Mouse (Mus musculus): Measurements from ENCODE around the gene Cnksr1.
"Not testable (repeated sequence)": the region's sequence is repeated elsewhere in the genome, so short reads cannot be mapped to it uniquely, and the experiment has no call there.

Gene Cnksr1

GRCm38 (mm10) chr4:134238279-134238651 is at the start of gene Cnksr1:
Cnksr1 (minus strand) TSS chr4:134238399.
- Histone ChIP-seq H3K27me3 (ENCODE audit: control insufficient read depth, insufficient read depth, low read length, poor library complexity, severe bottlenecking) (no peaks in the 10 kb centered on the region), H3K36me3 (ENCODE audit: control insufficient read depth, insufficient read depth, low read length, poor library complexity, severe bottlenecking) (no peaks in the 10 kb centered on the region)
- DNase-seq (ENCODE audit: low read depth, low spot score) = no peak

- Histone ChIP-seq H3K27me3 (ENCODE audit: control insufficient read depth, insufficient read depth, low read length, poor library complexity, severe bottlenecking) (no peaks in the 10 kb centered on the region), H3K36me3 (ENCODE audit: control insufficient read depth, insufficient read depth, low read length, poor library complexity, severe bottlenecking) (peaks cover 1% of the 10 kb centered on the region; the same call in 1 of the 2 replicates)
- peak; percentile 81 for DNase-seq (ENCODE audit: low read depth, low spot score)
These were observed 49.4 kb upstream of the Cnksr1 start, which contains the start of gene Pdik1l for GRCm38 (mm10) chr4:134287575-134288025. Pdik1l (minus strand) TSS chr4:134287895.

- H3K36me3 ChIP-seq (ENCODE audit: control insufficient read depth, insufficient read depth, low read length, poor library complexity, severe bottlenecking) = peaks cover 1% of the 10 kb centered on the region; the same call in 1 of the 2 replicates
- peak; percentile 95 for DNase-seq (ENCODE audit: low read depth, low spot score)
These were observed 49.0 kb upstream of the Cnksr1 start for GRCm38 (mm10) chr4:134287168-134287564.

GRCm38 (mm10) chr4:134286226-134287167 is 48.3 kb upstream of the Cnksr1 start:
- DNase-seq (ENCODE audit: low read depth, low spot score) = no peak
- Histone ChIP-seq H3K27me3 (ENCODE audit: control insufficient read depth, insufficient read depth, low read length, poor library complexity, severe bottlenecking) (no peaks in the 10 kb centered on the region), H3K36me3 (ENCODE audit: control insufficient read depth, insufficient read depth, low read length, poor library complexity, severe bottlenecking) (peaks cover 1% of the 10 kb centered on the region; the same call in 1 of the 2 replicates)

More at GRCm38 (mm10) chr4:134287168-134287564, 49.0 kb upstream of the Cnksr1 start:
- no peaks in the 10 kb centered on the region for H3K27me3 ChIP-seq (ENCODE audit: control insufficient read depth, insufficient read depth, low read length, poor library complexity, severe bottlenecking)

- Histone ChIP-seq H3K36me3 (ENCODE audit: control insufficient read depth, insufficient read depth, low read length, poor library complexity, severe bottlenecking) (peaks cover 1% of the 10 kb centered on the region; the same call in 1 of the 2 replicates), H3K27me3 (ENCODE audit: control insufficient read depth, insufficient read depth, low read length, poor library complexity, severe bottlenecking) (no peaks in the 10 kb centered on the region)
- no peak for DNase-seq (ENCODE audit: low read depth, low spot score)
These were observed 46.7 kb upstream of the Cnksr1 start for GRCm38 (mm10) chr4:134284942-134285341.

GRCm38 (mm10) chr4:134273417-134274345 is 35.5 kb upstream of the Cnksr1 start:
- peak; percentile 86 for DNase-seq (ENCODE audit: low read depth, low spot score)
- Histone ChIP-seq H3K27me3 (ENCODE audit: control insufficient read depth, insufficient read depth, low read length, poor library complexity, severe bottlenecking) (no peaks in the 10 kb centered on the region), H3K36me3 (ENCODE audit: control insufficient read depth, insufficient read depth, low read length, poor library complexity, severe bottlenecking) (peaks cover 2% of the 10 kb centered on the region; the same call in 1 of the 2 replicates)

DNA sequence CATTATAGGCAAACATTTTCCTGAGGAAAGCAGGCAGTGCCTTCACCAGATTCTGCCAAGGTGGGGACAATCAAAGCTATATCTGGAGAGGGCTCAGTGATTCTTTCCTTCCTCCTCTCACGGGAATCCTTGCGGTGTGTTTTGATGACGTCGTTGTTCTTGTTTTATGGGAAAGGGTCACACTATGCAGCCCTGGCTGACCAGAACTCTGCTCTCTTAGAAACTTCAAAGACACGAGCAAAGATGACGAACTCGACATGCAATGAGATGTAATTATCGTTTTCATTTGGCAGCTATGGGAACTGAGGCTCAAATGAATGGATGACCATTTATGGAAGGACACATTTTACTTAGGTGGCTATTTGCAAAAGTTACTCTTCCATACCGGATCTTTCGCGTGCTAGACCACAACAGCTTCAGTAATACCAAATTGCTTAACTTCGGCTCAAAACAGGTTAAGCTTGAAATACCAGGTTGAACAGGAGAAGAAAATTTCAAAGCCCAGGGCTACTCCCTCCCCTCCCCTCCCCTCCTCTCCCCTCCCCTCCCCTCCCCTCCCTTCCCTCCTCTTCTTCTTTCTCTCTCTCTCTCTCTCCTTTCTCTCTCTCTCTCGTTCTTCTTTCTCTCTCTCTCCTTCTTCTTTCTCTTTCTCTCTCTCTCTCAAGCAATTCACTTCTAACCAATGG is 34.7 kb upstream of the Cnksr1 start:
- H3K27me3 ChIP-seq (ENCODE audit: control insufficient read depth, insufficient read depth, low read length, poor library complexity, severe bottlenecking) = no peaks in the 10 kb centered on the region
- peak; percentile 25 for DNase-seq (ENCODE audit: low read depth, low spot score)
- H3K36me3 ChIP-seq (ENCODE audit: control insufficient read depth, insufficient read depth, low read length, poor library complexity, severe bottlenecking) = peaks cover 2% of the 10 kb centered on the region; the same call in 1 of the 2 replicates

GRCm38 (mm10) chr4:134271979-134272378 is 33.8 kb upstream of the Cnksr1 start:
- Histone ChIP-seq H3K27me3 (ENCODE audit: control insufficient read depth, insufficient read depth, low read length, poor library complexity, severe bottlenecking) (no peaks in the 10 kb centered on the region), H3K36me3 (ENCODE audit: control insufficient read depth, insufficient read depth, low read length, poor library complexity, severe bottlenecking) (no peaks in the 10 kb centered on the region)
- no peak for DNase-seq (ENCODE audit: low read depth, low spot score)

GRCm38 (mm10) chr4:134269622-134270021 is 31.4 kb upstream of the Cnksr1 start:
- H3K36me3 ChIP-seq (ENCODE audit: control insufficient read depth, insufficient read depth, low read length, poor library complexity, severe bottlenecking); H3K27me3 ChIP-seq (ENCODE audit: control insufficient read depth, insufficient read depth, low read length, poor library complexity, severe bottlenecking): not testable (repeated sequence)
- peak; percentile 63 for DNase-seq (ENCODE audit: low read depth, low spot score)

- DNase-seq (ENCODE audit: low read depth, low spot score) = no peak
- no peaks in the 10 kb centered on the region for H3K27me3 ChIP-seq (ENCODE audit: control insufficient read depth, insufficient read depth, low read length, poor library complexity, severe bottlenecking)
- H3K36me3 ChIP-seq (ENCODE audit: control insufficient read depth, insufficient read depth, low read length, poor library complexity, severe bottlenecking) = no peaks in the 10 kb centered on the region
These were observed 30.0 kb upstream of the Cnksr1 start for GRCm38 (mm10) chr4:134268102-134268655.

DNA sequence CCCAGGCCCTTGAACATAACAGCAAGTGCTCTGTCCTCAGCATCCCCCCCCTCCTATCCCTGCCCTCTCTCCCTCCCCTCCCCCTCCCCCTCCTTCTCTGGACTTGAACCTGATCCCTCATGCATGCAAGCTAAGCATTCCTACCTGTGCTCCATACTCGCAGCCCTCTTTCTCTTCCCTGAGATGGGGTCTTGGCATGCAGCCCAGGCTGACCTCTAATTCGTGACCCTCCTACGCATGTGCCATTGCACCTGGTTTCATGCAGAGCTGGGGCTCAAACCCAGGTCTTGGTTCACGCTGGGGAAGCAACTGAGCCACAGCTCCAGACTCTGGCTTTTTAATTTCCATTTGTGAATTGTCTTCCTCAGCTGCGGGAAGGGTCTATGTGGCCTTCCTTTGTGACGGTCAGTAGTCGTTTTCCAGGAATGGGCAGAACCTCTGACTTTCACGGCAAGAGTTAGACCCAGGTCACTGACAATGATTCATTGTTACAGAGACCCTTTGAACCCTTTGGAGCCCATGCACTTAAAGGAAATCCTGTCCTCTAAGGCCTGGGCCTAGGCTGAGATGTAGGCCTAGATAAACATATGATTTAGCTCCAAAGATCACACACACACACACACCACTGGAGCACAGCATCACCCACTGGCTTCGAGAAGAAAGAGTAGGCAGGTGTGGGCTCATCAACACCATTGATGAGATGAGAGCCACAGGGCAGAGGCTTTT is 27.8 kb upstream of the Cnksr1 start:
- Histone ChIP-seq H3K27me3 (ENCODE audit: control insufficient read depth, insufficient read depth, low read length, poor library complexity, severe bottlenecking) (no peaks in the 10 kb centered on the region), H3K36me3 (ENCODE audit: control insufficient read depth, insufficient read depth, low read length, poor library complexity, severe bottlenecking) (no peaks in the 10 kb centered on the region)
- no peak for DNase-seq (ENCODE audit: low read depth, low spot score)

DNA sequence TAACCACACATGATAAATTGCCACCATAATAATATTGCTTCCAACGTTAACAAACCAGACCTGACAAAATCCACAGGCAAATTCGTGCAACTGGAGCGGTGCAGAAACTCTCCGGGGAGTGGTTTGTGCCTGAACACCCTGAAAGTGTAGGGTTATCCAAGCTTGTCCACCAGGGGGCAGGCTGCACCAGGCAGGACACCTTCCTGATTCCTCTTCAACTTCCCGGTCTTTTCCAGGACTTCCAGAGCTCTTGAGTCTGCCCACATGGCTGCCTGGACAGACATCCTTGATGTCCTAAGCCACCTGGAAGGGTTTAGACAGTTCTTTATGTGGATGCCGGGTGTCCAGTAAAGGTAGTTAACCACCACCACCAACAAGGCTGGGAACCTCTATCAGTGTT is 25.0 kb upstream of the Cnksr1 start:
- no peaks in the 10 kb centered on the region for H3K27me3 ChIP-seq (ENCODE audit: control insufficient read depth, insufficient read depth, low read length, poor library complexity, severe bottlenecking)
- no peaks in the 10 kb centered on the region for H3K36me3 ChIP-seq (ENCODE audit: control insufficient read depth, insufficient read depth, low read length, poor library complexity, severe bottlenecking)
- peak; percentile 47 for DNase-seq (ENCODE audit: low read depth, low spot score)

- Histone ChIP-seq H3K36me3 (ENCODE audit: control insufficient read depth, insufficient read depth, low read length, poor library complexity, severe bottlenecking) (no peaks in the 10 kb centered on the region), H3K27me3 (ENCODE audit: control insufficient read depth, insufficient read depth, low read length, poor library complexity, severe bottlenecking) (no peaks in the 10 kb centered on the region)
- no peak for DNase-seq (ENCODE audit: low read depth, low spot score)
These were observed 20.2 kb upstream of the Cnksr1 start for GRCm38 (mm10) chr4:134258354-134258753.

All from splenic B cell, adult 2 months (primary cell).